Mouse (Mus musculus): ENCODE data around the gene Pcbp1. TPM values are rescaled to one million over a fixed set of nuclear protein-coding genes. Genes with fewer than 3 reads are reported as not detected.

Pcbp1 gene
- total RNA-seq, 2 experiments from 2014 or later, result 179 to 184 TPM

DNA sequence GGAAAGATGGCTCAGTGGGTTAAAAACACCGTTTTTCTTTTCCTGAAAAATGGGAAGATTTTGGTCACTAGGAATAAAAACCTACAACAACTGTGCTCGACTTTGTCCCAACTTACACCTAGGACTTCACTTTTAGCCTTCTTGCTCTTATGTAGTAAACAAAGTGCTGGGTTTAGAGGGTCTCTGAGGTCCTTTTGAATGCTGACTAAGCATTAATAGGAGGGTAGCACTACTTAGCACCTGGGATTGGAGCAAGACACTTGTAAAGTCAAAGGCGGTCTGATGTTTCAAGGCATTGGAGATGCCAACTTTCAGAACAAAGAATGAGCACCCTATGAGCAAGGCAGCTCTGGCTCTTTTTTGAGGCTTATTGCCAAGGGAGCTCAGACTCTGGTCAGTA, 17.7 kb upstream of the Pcbp1 start:
- DNase-seq (ENCODE audit: low spot score in 2 of 2), result no peak
- TF ChIP-seq CTCF (conservative IDR thresholded peaks at IDR 0.05), result no peak
- Histone ChIP-seq H3K4me3 (no peak overlapping the region), H3K27ac (0 out of 2 replicates have a peak overlapping the region, but pooled peaks have one; percentile 18)

DNA sequence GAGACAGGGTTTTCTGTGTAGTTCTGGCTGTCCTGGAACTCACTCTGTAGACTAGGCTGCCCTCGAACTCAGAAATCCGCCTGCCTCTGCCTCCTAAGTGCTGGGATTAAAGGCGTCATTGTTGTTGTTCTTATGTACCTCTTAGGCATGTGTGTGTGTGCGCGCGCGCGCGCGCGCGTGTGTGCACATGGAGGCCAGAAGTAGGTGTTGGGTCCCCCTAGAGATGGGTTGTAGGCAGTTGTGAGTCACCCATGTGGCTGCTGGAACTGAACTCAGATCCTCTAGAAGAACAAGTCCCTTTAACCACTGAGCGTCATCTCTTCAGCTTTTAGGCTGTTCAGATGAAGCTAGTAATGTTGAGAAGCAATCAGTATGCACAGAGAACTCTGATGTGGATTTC, 16.9 kb upstream of the Pcbp1 start:
- Histone ChIP-seq H3K4me3 (no peak overlapping the region), H3K27ac (no peak overlapping the region)
- TF ChIP-seq CTCF (conservative IDR thresholded peaks at IDR 0.05), result no peak
- no peak for DNase-seq (ENCODE audit: low spot score in 2 of 2)

DNA sequence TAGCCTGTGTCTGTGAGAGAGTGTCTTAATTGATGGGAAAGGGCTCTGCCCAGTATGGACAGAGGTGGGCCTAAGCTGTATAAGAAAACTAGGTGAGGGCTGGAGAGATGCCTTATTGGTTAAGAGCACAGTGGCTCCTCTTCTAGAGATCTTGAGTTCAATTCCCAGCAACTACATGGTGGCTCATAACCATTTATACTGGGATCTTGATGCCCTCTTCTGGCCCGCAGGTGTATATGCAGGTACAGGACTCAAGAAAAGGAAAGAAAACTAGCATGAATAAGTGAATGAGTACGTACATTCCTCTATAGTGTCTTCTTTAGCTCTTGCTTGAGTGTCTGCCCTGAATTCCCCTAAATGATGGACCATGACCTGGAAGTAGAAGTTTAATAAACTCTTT, 15.5 kb upstream of the Pcbp1 start:
- peak; percentile 68 for TF ChIP-seq CTCF (conservative IDR thresholded peaks at IDR 0.05)
- Histone ChIP-seq H3K4me3 (no peak overlapping the region), H3K27ac (no peak overlapping the region)

GRCm38 (mm10) chr6:86528451-86528785, 2.3 kb upstream of the Pcbp1 start:
- TF ChIP-seq CTCF (conservative IDR thresholded peaks at IDR 0.05), result no peak
- H3K27ac ChIP-seq, result no peak overlapping the region
- DNase-seq (ENCODE audit: low spot score in 2 of 2), result no peak
- no peak overlapping the region for H3K4me3 ChIP-seq

More for the DNA sequence above, 15.5 kb upstream of the Pcbp1 start:
- no peak for DNase-seq (ENCODE audit: low spot score in 2 of 2)

DNA sequence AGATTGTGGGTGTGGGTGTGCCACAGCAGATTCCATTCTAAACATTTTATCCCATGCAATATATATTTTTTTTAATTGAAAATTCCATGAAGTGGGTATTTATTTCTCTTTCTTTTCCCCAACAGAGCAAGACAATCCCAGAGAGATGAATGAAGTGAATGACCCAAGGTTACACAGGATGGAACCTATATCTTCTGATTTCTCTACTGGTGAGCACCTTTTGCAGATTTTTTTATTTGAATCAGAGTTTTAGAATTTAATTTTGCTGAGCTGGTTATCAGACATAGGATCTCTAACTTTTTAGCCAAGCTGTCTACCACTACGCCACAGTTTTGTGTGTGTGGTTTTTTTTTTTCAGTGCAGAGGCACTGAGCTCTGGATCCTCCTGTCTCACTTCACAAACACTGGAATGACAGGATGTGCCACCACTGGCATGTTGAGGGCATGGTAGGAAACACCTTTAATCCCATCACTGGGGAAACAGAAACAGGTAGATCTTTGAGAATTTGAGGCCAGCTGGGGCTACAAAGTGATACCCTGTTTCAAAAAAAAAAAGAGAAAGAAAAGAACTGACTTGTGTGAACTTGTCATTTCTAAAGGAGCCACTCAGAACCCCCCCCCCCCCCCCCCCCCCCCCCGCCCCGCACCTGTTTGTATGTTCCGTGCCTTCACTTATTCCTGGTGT, 1.8 kb upstream of the Pcbp1 start:
- Histone ChIP-seq H3K27ac (peak overlapping the region; percentile 100), H3K4me3 (peak overlapping the region; percentile 98)
- TF ChIP-seq CTCF (conservative IDR thresholded peaks at IDR 0.05), result no peak
- DNase-seq (ENCODE audit: low spot score in 2 of 2), result no peak

GRCm38 (mm10) chr6:86526961-86527740, 1.0 kb upstream of the Pcbp1 start:
- no peak for TF ChIP-seq CTCF (conservative IDR thresholded peaks at IDR 0.05)
- peak overlapping the region; percentile 100 for H3K27ac ChIP-seq
- peak; percentile 60 for DNase-seq (ENCODE audit: low spot score in 2 of 2)
- peak overlapping the region; percentile 98 for H3K4me3 ChIP-seq

DNA sequence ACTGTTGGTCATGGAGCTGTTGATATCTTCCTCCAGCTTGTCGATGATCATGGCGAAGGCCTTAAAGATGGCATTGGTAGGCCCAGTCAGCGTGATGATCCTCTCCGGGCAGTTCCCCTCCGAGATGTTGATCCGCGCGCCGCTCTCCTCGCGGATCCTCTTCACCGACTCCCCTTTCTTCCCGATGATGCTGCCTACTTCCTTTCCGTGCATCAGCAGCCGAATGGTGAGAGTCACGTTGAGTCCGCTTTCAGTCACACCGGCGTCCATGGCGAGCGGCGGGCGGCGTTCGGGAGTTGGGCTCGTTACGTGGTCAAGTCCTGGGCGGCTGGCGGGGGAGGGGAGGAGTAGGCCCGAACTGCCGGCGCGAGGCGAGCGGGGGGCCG, 482 bp downstream of the Pcbp1 start:
- Histone ChIP-seq H3K27ac (peak overlapping the region; percentile 100), H3K4me3 (peak overlapping the region; percentile 98)
- TF ChIP-seq CTCF (conservative IDR thresholded peaks at IDR 0.05), result no peak
- peak; percentile 47 to 72 for DNase-seq (ENCODE audit: low spot score in 2 of 2)

DNA sequence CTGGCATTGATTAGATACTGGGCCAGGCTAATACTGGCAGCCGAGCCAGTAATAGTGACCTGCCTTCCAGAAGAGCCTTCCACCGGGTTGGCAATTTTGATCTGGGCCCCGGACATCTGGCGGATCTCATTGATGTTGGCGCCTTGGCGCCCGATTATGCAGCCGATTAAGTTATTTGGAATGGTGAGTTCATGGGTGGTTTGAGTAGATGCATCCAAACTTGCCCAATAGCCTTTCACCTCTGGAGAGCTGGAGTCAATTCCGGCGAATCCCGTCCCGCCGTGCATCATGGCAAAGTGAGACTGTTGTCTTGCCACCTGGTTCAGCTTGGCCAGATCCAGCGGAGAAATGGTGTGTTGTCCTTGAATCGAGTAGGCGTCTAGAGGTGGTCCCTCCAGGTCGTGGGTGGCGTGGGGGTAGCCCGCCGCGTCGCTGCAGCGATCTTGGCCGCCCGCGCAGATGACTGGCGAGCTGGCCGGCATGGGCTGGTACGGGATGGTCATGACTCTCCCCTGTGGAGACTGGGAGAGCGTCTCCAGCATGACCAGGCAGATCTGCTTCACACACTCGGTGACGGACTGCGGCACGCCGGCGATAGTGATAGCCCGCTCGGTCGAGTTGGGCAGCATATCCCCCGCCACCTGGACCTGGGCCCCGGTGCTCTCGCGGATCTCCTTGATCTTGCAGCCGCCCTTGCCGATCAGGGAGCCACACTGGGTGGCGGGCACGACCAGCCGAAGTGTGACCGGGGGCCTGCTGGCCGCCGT, 1.1 kb downstream of the Pcbp1 start:
- no peak for TF ChIP-seq CTCF (conservative IDR thresholded peaks at IDR 0.05)
- Histone ChIP-seq H3K4me3 (peak overlapping the region; percentile 98), H3K27ac (peak overlapping the region; percentile 100)
- peak in 1 of 2 experiments; percentile 33 for DNase-seq (ENCODE audit: low spot score in 2 of 2)

- H3K27ac ChIP-seq, result peak overlapping the region; percentile 100
- H3K4me3 ChIP-seq, result peak overlapping the region; percentile 98
- DNase-seq (ENCODE audit: low spot score in 2 of 2), result no peak
- no peak for TF ChIP-seq CTCF (conservative IDR thresholded peaks at IDR 0.05)
Observed at GRCm38 (mm10) chr6:86523755-86524434, 2.2 kb downstream of the Pcbp1 start.

DNA sequence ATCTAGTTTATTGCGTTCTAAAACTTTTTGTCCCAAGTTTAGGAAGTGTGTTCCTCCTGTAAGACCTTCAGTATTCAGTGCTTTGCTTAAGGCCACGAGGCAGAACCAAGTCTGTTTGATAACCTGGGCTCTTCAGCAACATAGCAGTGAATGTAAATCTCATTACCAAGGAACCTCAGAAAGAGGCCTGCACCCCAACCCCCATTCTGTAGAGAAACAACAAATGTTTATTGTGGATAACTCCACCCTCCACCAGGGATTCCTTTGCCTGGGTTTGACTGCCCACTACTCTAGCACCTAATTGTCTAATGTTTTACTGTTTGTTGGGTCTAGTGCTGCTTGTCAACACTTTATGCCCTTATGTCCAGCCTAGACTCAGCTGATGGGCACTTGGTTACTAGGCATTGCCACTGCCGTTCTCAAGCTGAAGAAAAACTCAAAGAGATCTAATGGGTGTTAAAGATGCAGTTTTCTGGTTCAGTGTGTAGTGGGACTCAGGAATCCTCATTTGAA, 2.8 kb downstream of the Pcbp1 start:
- H3K4me3 ChIP-seq, result peak overlapping the region; percentile 98
- no peak for TF ChIP-seq CTCF (conservative IDR thresholded peaks at IDR 0.05)
- peak overlapping the region; percentile 100 for H3K27ac ChIP-seq
- DNase-seq (ENCODE audit: low spot score in 2 of 2), result no peak

DNA sequence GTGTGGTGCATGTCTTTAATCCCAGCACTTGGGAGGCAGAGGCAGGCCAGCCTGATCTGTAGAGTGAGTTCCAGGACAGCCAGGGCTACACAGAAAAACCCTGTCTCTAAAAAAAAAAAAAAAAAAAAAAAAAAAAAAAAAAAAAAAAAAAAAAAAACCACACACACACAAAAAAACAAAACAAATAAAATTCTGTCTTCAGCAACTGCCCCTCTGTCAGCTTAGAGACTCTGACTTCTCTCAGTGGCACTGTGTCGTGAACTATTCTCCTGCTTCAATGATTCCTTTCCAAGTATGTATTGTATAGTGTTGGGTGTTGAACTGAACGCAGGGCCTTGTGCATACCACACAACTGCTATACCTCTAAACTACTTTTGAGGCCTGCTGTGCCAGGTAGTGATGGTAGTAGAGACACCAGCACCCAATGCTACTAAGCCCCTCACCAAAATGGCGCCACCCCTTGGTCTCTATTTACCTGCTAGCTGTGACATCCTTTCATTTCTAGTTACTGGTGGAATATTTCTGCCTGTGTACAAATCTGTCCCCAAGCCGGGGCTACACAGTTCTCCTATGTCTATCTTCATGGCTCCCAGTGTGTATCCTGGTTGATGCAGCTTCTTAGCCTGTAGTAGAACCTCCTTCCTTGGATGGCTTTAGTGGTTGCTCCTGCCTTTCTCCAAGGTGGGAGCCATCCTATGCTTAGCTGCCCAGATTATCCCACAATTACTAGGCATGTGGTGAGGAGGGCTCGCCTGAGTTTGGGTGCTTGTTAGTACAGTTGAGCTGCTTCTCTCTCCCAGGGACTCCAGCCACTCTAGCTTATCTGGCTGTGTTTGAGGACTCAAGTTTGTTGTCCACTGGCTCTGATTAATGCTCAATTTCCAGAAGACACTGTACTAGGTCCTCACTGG, 3.9 kb downstream of the Pcbp1 start:
- Histone ChIP-seq H3K27ac (no peak overlapping the region), H3K4me3 (no peak overlapping the region)
- no peak for DNase-seq (ENCODE audit: low spot score in 2 of 2)
- TF ChIP-seq CTCF (conservative IDR thresholded peaks at IDR 0.05), result no peak

Measured in layer of hippocampus, adult 2 months (tissue).